Mouse (Mus musculus) kidney, embryonic 14.5 days (tissue): Measurements from ENCODE around the gene Mta1. TPM values are rescaled to one million over a fixed set of nuclear protein-coding genes. Genes with fewer than 3 reads are reported as not detected.

Experiments used
- ATAC-seq: fragments of 200-750 bp; cut with Nextera tagmentation; 2 replicates; pipeline ENCODE4 v1.8.0; 2017; ENCODE audit warnings: moderate number of reproducible peaks, mild to moderate bottlenecking, moderate TSS enrichment, moderate library complexity; ENCODE audit not compliant: low FRiP score, low TSS enrichment
- H3K27ac ChIP-seq: fragments of 300-500 bp; sonication (generic); 2 replicates; pipeline ENCODE4 v1.5.1; 2014; ENCODE audit warnings: low read depth, mild to moderate bottlenecking, low read length, moderate library complexity, mixed read lengths
- H3K27me3 ChIP-seq: fragments of 300-500 bp; sonication (generic); 2 replicates; pipeline ENCODE4 v1.6.1; 2014; ENCODE audit warnings: mild to moderate bottlenecking, low read length; ENCODE audit not compliant: control insufficient read depth, insufficient read depth
- H3K36me3 ChIP-seq: fragments of 300-500 bp; sonication (generic); 2 replicates; pipeline ENCODE4 v1.6.1; 2014; ENCODE audit warnings: low read length, mixed read lengths; ENCODE audit not compliant: control insufficient read depth, insufficient read depth
- H3K4me1 ChIP-seq: fragments of 300-500 bp; sonication (generic); 2 replicates; pipeline ENCODE4 v1.6.1; 2014; ENCODE audit warnings: low read length, mixed read lengths; ENCODE audit not compliant: control insufficient read depth, insufficient read depth
- H3K4me2 ChIP-seq: fragments of 300-500 bp; sonication (generic); replicated peaks from 2 replicates; pipeline ENCODE4 v1.6.1; 2014; ENCODE audit warnings: low read depth, mild to moderate bottlenecking, low read length
- H3K4me3 ChIP-seq: fragments of 300-500 bp; sonication (generic); 2 replicates; pipeline ENCODE4 v1.5.1; 2014; ENCODE audit warnings: mild to moderate bottlenecking, low read length
- H3K9ac ChIP-seq: fragments of 300-500 bp; sonication (generic); 2 replicates; pipeline ENCODE4 v1.6.1; 2014; ENCODE audit warnings: low read depth, mild to moderate bottlenecking, low read length, moderate library complexity
- H3K9me3 ChIP-seq: fragments of 300-500 bp; sonication (generic); 2 replicates; pipeline ENCODE4 v1.6.1; 2016; ENCODE audit warnings: low read length; ENCODE audit not compliant: control insufficient read depth
- WGBS: fragments of 180-500 bp; shearing (Covaris S2); extraction: QIAGEN DNeasy Blood & Tissue Kit; methylation state at CpG from one replicate; pipeline ENCODE4 v1.1.7; 2014; 5-methylcytosine and 5-hydroxymethylcytosine counted together
- polyA plus RNA-seq: library from polyadenylated mRNA; unstranded; fragments of >200 nt; fragmentation: Nextera tagmentation; extraction: Ambion mirVana; gene quantifications from 2 replicates; pipeline ENCODE4 v1.2.1, GENCODE M21; 2014

Gene Mta1
- polyA plus RNA-seq, 1 experiment from 2014 or later, result 26.2 TPM

DNA sequence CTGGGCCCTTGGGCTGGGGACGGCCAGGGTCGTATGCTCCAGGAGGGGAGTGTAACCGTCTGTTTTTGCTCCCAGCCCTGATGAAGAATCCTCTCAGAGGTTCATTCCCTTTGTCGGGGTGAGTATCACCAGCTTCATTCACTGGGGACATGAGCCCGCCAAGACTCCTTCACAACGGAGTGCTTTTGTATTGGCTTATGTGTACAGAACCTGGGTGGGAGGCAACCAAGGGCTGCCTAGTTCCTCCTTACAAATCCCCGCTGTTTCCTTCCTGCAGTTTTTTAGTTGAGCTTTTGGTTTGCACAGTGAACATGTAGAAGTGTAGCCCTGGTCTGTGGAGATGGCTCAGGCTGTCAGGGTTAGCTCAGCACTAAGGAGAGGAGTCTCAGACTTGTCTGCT is 30.1 kb upstream of the Mta1 start:
- H3K9ac ChIP-seq, result no peak overlapping the region
- no peaks in the 10 kb centered on the region for H3K9me3 ChIP-seq
- H3K27me3 ChIP-seq, result no peaks in the 10 kb centered on the region
- H3K4me2 ChIP-seq, result no peak overlapping the region
- H3K4me1 ChIP-seq, result no peaks in the 10 kb centered on the region
- no peak overlapping the region for H3K4me3 ChIP-seq
- no peak for ATAC-seq
- H3K27ac ChIP-seq, result no peak overlapping the region
- 90% methylated on average over 7 of the region's 7 CpGs for WGBS
- H3K36me3 ChIP-seq, result peaks cover 46% of the 10 kb centered on the region

DNA sequence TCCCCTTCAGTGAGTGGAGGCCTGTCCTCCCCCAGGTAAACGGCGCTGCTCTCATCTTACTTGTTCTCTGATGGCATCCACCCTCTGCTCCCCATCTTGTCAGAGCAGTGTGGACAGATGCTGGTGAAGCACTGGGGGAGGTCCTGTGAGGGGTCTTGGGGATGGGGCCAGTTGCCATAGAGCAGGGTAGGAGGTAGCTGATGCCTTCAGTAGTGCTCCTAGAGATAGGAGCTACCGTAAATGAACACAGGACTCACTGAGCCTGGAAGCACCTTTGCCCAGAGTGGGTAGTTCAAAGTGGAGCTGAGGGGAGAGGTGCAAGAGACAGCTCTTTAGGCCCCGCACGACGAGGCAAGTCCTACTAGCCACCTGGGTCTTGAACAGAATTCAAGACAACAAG is 28.7 kb upstream of the Mta1 start:
- peaks cover 7% of the 10 kb centered on the region for H3K4me1 ChIP-seq
- H3K4me3 ChIP-seq, result no peak overlapping the region
- H3K4me2 ChIP-seq, result no peak overlapping the region
- WGBS, result 95% methylated on average over 6 of the region's 6 CpGs
- H3K27ac ChIP-seq, result no peak overlapping the region
- H3K9ac ChIP-seq, result no peak overlapping the region
- no peak for ATAC-seq
- H3K9me3 ChIP-seq, result no peaks in the 10 kb centered on the region
- H3K27me3 ChIP-seq, result no peaks in the 10 kb centered on the region
- H3K36me3 ChIP-seq, result peaks cover 39% of the 10 kb centered on the region

DNA sequence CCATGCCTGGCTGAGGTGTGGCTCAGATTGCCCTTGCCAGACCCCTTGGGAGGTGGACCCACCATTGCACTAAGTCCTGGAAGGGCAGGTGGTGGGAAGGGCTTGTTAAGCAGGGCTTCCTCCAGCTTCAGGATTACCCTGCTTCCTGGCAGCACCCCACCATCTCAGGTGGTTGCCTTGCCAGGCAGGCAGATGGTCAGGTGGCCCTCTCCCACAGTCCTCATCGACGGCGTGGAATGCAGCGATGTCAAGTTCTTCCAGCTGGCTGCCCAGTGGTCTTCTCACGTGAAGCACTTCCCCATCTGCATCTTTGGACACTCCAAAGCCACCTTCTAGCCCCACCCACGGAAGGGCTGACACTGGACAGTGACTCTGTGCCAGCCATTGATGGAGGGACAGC is 26.8 kb upstream of the Mta1 start:
- Histone ChIP-seq H3K36me3 (peaks cover 37% of the 10 kb centered on the region), H3K9me3 (no peaks in the 10 kb centered on the region), H3K27ac (no peak overlapping the region), H3K4me2 (no peak overlapping the region), H3K27me3 (no peaks in the 10 kb centered on the region), H3K4me1 (peaks cover 17% of the 10 kb centered on the region), H3K4me3 (no peak overlapping the region), H3K9ac (no peak overlapping the region)
- 84% methylated on average over 6 of the region's 6 CpGs for WGBS
- ATAC-seq, result no peak

DNA sequence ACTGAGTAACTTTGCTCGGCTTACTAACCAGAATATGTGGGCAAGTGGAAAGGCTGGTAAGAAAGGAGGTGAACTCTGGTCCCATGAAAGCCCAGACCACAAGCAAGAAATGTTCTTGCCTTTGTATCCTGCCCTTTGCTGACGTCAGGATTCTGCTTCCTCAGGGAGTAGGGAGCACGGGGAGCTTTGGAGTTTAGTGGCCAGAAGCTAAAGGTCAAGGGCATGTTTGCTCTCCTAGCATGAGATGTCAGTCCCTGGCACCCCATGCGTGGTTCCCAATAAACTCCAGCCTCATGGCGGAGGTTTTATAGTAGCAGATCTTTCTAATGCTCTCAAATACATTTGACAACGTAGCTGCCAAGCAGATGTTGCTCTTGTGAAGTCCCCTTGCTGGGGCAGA is 26.3 kb upstream of the Mta1 start:
- H3K9ac ChIP-seq, result no peak overlapping the region
- no peak overlapping the region for H3K27ac ChIP-seq
- 79% methylated on average over 6 of the region's 6 CpGs for WGBS
- ATAC-seq, result no peak
- no peak overlapping the region for H3K4me3 ChIP-seq
- H3K36me3 ChIP-seq, result peaks cover 33% of the 10 kb centered on the region
- no peaks in the 10 kb centered on the region for H3K27me3 ChIP-seq
- peaks cover 17% of the 10 kb centered on the region for H3K4me1 ChIP-seq
- no peaks in the 10 kb centered on the region for H3K9me3 ChIP-seq
- H3K4me2 ChIP-seq, result no peak overlapping the region

DNA sequence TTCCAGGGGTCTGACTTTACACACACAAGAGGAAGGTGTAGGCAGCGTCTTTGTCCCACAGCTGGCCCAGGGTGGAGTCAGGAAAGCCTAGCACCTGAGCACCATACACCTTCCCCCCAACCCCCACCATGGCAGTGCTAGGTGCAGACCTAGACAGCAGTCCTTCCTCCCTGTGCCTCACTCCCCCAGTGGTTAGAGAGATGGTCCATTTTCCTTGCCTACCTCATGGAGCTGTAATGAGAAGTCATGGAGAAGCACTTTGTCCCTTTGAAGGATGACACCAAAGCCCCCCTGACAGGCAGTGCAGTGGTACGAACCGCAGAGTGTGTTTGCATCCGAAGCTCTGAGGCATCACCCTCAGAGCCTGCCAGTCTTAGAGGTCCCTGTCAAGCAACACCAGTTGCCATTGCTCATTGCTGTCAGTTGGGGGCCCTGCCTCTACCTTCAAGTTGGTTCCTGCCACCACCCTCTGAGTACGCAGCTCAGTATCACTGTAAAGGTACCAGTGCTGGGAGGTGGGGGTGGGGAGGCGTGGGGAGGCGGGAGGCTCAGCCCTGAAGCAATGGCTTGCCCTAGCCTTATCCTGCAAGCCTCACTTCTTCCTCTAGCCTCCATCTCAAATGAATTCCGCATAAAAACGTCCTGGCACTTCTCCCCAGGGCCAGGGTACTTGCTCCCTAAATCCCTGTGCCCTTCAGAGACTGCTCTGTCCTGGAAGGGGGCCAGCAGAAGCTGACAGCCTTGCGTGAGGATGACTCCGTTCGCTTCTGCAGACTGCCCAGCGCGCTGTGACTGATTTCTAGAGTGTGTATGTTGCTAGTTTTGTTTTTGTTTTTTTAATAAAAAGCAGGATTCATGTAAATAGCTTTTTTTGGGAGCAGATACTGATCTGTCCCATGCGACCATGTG is 24.4 kb upstream of the Mta1 start:
- Histone ChIP-seq H3K9ac (peak overlapping the region; percentile 67), H3K27ac (peak overlapping the region; percentile 88), H3K9me3 (no peaks in the 10 kb centered on the region), H3K4me2 (peak overlapping the region; percentile 95), H3K27me3 (no peaks in the 10 kb centered on the region), H3K4me1 (peaks cover 17% of the 10 kb centered on the region), H3K4me3 (peak overlapping the region; percentile 50), H3K36me3 (peaks cover 25% of the 10 kb centered on the region)
- 9% methylated on average over 15 of the region's 15 CpGs for WGBS
- peak; percentile 26 for ATAC-seq

DNA sequence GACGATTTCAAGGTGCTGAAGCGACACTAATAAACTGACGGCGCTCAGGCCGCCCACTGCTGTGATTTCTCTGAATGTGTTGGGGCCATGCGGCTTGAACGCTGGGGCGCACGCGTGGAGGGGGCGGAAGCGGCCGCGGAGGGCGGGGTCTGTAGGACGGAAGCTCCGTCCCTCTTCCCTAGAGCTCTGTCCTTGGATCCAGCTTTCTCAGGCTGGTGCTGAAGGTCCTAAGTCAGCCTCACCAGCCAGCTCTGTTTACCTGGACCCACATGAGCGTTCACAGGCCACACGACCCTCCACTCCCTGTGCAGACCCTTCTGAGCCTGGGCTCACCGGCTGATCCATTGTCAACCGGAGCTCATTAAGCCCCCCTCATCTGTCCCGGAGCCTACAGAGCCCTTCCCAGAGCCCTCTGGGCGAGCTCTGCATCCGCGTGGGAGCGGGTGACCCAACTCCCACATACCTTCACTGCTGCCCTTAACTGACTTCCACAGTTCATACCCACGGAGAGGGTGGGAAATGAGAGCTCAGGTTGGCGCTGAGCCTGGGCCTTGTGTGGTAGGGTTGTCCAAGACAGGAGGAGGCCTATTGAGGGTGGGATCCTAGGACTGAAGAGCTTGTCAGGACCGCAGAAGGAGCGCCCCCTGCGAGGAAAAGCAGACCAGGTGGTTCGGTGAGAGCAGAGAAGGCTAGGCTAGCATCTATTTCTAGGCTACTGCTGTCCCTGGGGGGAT is 23.6 kb upstream of the Mta1 start, which contains the start of gene Tex22:
Tex22 (plus strand) TSS at position 174 of the 734 bp plus-strand sequence.
- peak; percentile 94 for ATAC-seq
- 3% methylated on average over 32 of the region's 32 CpGs for WGBS
- no peaks in the 10 kb centered on the region for H3K27me3 ChIP-seq
- H3K4me1 ChIP-seq, result peaks cover 17% of the 10 kb centered on the region
- peak within 1 kb of the TSS; percentile 88 for H3K27ac ChIP-seq
- no peaks in the 10 kb centered on the region for H3K9me3 ChIP-seq
- peak within 1 kb of the TSS; percentile 95 for H3K4me2 ChIP-seq
- H3K36me3 ChIP-seq, result peaks cover 18% of the 10 kb centered on the region
- peak within 1 kb of the TSS; percentile 67 for H3K9ac ChIP-seq
- H3K4me3 ChIP-seq, result peak within 1 kb of the TSS; percentile 50

DNA sequence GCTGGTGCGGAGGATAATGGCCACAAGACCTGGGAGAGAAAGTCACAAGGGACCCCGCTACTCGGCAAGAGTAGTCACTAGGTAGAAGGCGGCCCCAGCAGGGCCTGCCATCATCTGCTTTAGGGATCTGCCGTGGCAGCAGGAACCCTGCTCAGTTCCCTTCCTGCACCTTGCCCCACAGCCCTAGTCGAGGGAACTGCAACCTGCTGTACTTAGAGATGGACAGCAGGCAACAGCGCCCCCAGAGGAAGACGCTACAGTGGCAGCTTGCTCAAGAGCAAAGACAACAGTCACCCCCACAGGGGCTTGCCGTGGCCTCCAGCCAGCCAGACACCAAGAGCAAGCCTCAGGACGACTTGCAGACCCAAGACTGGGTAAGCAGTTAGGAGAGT is 23.0 kb upstream of the Mta1 start:
- Histone ChIP-seq H3K4me2 (peak overlapping the region; percentile 95), H3K9me3 (no peaks in the 10 kb centered on the region), H3K27me3 (no peaks in the 10 kb centered on the region), H3K4me3 (peak overlapping the region; percentile 50), H3K4me1 (peaks cover 17% of the 10 kb centered on the region), H3K27ac (peak overlapping the region; percentile 88), H3K9ac (peak overlapping the region; percentile 67), H3K36me3 (peaks cover 16% of the 10 kb centered on the region)
- WGBS, result 5% methylated on average over 10 of the region's 10 CpGs
- peak; percentile 83 for ATAC-seq

DNA sequence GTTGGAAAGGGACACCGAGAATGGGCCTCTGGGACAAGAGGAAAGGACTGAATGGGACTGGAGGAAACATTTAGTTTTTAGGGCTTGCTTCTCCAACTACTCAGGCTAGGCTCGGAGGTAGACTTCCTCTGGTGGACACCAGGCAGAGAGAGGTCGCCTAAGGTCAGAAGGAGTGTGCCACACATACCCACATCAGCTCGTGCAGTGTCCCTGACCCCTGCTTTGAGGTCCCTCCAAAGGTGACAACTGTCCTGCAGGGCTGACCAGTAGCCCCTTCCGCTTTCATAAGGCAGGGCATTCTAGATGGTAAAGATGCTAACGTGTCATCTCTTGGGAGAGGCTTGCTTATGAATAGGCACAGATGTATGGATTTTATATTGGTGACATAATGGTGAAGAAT is 22.6 kb upstream of the Mta1 start:
- Histone ChIP-seq H3K4me3 (no peak overlapping the region), H3K4me1 (peaks cover 17% of the 10 kb centered on the region), H3K9ac (peak overlapping the region; percentile 67; the same call in 1 of the 2 replicates), H3K27me3 (no peaks in the 10 kb centered on the region), H3K27ac (no peak overlapping the region), H3K36me3 (peaks cover 12% of the 10 kb centered on the region), H3K9me3 (no peaks in the 10 kb centered on the region), H3K4me2 (peak overlapping the region; percentile 95)
- no peak for ATAC-seq
- 48% methylated on average over 6 of the region's 6 CpGs for WGBS

DNA sequence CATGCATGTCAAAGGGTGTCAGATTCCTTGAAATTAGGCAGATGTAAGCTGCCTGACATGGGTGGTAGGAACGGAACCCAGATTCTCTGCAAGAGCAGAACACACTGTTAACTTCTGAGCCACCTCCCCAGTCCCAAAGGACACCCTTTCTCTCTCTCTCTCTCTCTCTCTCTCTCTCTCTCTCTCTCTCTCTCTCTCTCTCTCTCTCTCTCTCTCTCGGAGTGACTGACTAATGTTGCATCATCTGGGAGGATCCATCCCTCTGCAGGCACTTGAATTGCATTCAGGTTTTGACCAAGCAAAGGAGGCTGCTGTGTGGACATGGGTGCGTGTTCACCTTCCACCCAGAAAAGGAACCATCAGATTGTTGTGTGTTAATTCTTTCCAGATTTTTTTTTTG is 10.8 kb upstream of the Mta1 start:
- 77% methylated on average over 2 of the region's 3 CpGs for WGBS
- Histone ChIP-seq H3K4me1 (no peaks in the 10 kb centered on the region), H3K9ac (no peak overlapping the region), H3K4me2 (no peak overlapping the region), H3K4me3 (no peak overlapping the region), H3K27me3 (no peaks in the 10 kb centered on the region), H3K9me3 (no peaks in the 10 kb centered on the region), H3K27ac (no peak overlapping the region), H3K36me3 (no peaks in the 10 kb centered on the region)
- no peak for ATAC-seq
